Mouse (Mus musculus) spleen, adult 12 weeks (tissue): ENCODE measurements around the gene Rpf2.

Experiments
- DNase-seq: peaks from one replicate; pipeline ENCODE4 v3.0.0; 2022; ENCODE audit warnings: low spot score

Gene Rpf2

DNA sequence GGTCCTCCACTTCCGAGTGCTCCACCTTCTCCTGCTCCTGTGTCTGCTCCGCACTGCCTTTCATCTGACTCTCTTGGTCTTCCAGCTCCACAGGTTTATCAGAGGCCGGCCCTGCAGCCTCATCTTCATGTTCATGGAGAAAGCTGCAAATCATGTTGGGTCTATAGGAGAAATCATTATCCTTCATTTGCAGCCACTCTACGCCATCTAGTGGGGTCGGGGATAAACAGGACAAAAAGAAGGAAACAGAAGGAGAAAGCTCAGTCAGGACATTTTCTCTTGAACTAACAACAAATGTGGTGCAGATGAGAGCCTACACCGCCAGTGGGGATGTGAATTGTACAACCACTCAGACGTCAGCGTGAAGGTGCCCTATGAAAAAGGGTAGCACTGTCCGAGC, 2.8 kb upstream of the Rpf2 start:
- no peak for DNase-seq

DNA sequence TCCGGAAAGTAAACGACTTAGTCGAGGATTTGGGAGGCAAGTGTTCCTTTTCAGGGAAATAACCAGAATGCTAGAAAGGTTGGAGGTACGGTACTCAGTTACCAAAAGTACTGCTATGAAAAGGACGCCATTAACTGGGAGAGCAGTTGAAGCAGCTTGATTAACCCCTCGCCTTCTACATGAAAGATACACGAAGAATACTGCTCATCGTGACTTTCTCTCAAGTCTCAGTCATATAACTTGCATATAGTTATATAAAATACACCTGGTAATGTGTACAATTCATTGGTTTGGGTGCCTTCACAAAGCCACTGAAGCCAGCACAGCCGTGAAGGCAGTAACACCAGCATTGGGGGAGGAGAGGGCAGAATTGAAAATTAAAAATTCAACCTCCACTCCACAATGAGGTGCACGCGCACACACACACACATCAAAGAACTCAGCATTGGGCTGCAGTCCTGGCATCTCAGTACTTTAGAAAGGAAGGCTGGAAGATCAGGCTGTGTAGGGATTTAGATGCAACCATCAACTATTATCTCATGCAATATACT, 405 bp upstream of the Rpf2 start:
- no peak for DNase-seq

- no peak for DNase-seq
Observed at GRCm38 (mm10) chr10:40237826-40238225, 9.0 kb downstream of the Rpf2 start.

DNA sequence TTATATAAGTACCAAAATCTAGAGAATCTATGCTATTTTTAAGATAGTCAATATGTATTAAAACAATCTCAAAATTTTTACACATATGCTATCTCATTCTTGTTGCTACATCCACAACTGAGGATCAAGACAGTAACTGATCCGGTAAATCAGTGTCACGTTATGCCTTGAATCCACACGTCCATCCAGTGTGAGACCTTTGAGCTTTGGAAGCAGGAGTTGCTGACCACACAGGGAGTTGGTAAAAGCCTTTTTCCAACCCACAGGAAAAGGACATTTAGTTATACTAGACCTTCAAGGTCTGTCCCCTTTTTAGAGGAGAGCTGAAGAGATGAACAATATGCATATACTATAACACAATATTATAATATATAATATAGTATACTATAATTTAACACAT, 13.6 kb downstream of the Rpf2 start:
- DNase-seq = no peak

DNA sequence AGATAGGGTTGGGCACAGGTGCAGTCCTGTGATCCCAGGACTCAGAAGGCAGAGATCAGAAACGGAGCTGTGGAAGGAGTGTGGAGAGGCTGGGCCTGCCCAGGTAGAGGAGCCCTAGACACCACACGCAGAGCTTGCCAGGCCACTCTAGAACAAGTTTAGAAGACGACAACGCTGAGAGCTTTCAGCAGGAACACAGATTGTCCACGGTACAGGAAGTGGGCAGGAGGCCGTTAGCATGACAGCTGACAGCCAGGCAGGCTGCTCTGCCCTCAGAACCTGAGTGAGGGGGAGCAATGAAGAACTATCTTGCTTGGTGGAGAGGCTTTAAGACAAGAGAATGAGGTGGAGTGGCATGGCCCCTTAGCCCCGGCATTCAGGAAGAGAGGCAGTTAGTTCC, 14.4 kb downstream of the Rpf2 start:
- no peak for DNase-seq

DNA sequence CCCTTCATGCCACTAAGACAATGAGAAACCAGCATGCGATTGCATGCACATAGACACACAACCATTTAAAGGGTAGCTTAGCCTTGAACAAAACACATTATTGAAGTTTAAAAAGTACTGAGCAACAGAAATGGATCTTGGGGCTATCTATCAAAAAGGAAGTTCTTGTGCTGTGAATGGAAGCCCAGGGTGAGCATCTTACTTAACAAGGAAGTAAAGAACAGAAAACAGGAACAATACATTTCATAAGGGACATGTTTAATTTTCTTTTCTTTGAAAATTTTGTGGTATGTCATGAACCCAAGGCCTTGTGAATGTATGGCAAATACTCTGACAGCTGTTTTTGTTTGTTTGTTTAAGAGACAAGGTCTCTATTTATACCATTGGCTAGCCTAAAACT, 17.1 kb downstream of the Rpf2 start:
- no peak for DNase-seq

DNA sequence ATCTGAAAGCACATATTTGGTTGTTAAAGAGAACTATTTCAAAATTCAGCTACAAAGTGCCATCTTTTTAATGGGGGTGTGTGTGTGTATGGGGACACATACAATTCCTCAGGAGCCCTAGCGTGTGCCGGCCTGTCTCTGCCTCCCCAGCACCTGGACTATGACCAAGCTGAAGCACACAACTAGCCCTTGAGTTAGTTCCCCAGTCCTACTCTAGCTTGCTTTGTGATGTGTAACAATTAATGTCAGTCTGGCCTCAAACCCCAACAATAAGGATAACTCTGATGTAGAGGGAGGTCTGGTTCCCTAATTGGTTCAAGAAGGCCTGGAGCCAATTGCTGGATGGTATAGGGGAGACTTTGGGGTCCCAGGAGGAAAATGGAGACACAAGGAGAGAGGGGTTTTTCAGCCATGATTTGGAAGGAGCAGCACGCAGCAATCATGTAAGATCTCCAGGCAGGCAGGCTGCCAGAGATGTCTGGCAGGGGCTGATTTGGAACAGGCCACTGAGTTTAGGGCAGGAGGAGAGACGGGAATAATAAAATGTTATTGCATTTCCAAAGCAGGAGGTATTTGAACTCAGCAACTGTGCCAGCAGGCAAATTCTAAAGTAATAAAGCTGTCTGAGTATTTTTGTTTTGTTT, 19.1 kb downstream of the Rpf2 start:
- no peak for DNase-seq

- DNase-seq = no peak
Observed at GRCm38 (mm10) chr10:40218874-40219273, 28.0 kb downstream of the Rpf2 start.

GRCm38 (mm10) chr10:40212443-40213169, 34.2 kb downstream of the Rpf2 start:
- peak; percentile 84 for DNase-seq

GRCm38 (mm10) chr10:40195001-40195400, 51.8 kb downstream of the Rpf2 start:
- DNase-seq = no peak

DNA sequence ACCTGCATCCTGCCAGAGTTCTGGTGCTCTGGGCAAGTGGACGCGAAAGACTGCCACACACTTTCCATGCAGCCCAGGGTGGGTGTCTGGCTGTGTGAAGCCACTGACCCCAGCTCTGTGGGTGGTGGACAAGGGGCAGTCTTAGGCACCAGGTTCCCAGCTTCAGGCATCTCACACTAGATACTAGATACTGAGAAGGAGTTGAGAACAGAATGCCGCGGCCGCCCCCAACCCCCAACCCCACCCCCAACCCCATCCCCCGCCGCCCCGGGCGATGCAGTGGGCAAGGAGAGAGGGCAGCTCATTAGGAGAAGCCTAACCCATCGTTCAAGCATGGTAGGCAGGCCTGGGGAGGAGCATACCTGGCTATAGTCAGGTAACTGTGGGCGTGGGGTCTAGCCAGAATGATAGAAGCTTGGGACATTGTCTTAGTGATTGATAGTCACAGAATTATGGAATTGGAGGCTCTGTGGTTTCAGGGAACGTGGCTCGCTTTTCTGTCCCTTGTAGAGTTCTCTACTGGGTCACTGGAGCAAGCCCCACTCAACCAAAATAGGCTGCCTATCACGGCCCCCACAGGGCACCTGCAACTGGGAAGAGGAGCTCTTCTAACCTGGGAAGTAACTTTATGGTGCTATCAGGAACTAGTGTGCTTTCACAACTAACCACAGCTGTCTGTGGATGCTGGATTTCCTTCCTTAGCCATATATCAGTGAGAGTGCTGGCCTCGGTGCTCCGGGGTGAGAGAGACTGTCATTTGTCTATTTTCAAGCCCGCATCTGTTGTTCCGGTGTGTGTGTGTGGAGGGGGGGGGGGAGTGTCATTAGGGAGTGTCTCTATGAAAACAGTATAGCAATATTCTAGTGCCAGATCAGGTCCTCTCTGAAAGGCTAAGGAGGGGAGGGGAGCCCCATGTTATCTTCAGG, 54.6 kb downstream of the Rpf2 start:
- no peak for DNase-seq

GRCm38 (mm10) chr10:40191338-40191979, 55.4 kb downstream of the Rpf2 start:
- DNase-seq = no peak

- DNase-seq = no peak
Observed at GRCm38 (mm10) chr10:40190871-40191270, 56.0 kb downstream of the Rpf2 start.

- DNase-seq = no peak
Observed at GRCm38 (mm10) chr10:40189689-40190088, 57.1 kb downstream of the Rpf2 start.

DNA sequence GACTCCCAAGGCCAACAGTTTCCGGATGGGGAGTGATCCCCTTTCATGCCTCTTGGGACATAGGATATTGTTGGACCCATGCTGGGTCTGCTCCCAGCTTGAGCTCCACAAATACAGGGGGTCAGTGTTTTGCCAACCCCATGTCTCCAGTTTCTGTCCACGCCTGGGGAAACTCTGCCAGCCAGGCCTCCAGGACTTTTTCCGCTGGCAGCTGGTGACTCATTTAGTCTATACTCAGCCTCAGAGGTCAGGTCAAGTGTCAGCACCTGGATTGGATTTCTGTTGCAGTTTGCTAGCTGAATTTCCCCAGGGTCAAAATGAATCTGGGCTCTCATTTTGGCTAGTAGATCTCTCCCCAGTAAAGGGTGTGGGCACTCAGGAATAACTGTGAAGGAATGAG, 58.0 kb downstream of the Rpf2 start:
- DNase-seq = no peak

- DNase-seq = no peak
Observed at GRCm38 (mm10) chr10:40185956-40186355, 60.9 kb downstream of the Rpf2 start.

- no peak for DNase-seq
Observed at GRCm38 (mm10) chr10:40180011-40180410, 66.8 kb downstream of the Rpf2 start.

GRCm38 (mm10) chr10:40179142-40179541, 67.7 kb downstream of the Rpf2 start:
- DNase-seq = no peak

- DNase-seq = no peak
Observed at GRCm38 (mm10) chr10:40177323-40177962, 69.4 kb downstream of the Rpf2 start.
